Mouse (Mus musculus): ENCODE results near the gene Gm5114.
"Not testable (repeated sequence)": the region's sequence is repeated elsewhere in the genome, so short reads cannot be mapped to it uniquely, and the experiment has no call there.

Gene Gm5114

DNA sequence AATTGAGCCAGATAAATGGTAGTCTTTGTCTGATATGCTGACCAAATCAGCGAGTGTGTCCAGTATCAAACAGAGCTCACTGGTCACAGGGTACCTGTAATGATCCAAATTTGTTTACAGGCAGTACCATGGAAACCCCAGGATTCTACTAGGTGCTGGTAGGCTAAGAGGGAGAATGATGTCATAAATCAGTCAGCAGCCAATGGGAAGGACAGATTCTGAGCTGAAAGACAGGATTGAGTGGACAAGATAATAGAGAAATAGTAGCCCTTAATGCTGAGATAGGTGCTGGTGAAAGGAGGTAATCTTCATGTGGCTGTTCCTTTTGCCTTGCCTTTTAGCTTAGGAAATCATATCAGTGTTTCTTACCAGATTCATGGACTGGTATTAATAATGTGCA is at the start of gene Gm5114:
Gene Gm5114, minus strand, starts transcription at position 101 of the 400 bp plus-strand sequence.
- DNase-seq (ENCODE audit: low read depth) = not testable (repeated sequence)

DNA sequence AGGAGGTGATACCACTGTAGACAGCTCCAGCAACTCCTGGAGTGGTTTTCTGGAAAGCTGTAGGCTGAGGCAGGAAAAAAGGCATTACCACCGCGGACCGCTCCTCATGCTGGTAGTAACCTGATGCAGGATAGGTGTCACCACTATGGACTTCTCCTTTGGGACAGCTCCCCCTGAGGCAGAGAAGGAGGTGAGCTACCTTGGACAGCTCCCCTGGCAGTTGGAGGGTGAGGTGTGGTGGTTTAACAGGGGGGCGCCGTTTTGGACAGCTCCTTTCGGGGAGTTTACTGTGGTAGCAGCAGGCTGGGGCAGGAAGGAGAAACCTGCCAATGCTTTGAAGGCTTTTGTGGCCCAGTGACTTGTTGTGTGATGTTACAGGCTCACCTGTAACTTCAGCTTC is 42.8 kb upstream of the Gm5114 start:
- peak; percentile 13 for DNase-seq (ENCODE audit: low read depth)

DNA sequence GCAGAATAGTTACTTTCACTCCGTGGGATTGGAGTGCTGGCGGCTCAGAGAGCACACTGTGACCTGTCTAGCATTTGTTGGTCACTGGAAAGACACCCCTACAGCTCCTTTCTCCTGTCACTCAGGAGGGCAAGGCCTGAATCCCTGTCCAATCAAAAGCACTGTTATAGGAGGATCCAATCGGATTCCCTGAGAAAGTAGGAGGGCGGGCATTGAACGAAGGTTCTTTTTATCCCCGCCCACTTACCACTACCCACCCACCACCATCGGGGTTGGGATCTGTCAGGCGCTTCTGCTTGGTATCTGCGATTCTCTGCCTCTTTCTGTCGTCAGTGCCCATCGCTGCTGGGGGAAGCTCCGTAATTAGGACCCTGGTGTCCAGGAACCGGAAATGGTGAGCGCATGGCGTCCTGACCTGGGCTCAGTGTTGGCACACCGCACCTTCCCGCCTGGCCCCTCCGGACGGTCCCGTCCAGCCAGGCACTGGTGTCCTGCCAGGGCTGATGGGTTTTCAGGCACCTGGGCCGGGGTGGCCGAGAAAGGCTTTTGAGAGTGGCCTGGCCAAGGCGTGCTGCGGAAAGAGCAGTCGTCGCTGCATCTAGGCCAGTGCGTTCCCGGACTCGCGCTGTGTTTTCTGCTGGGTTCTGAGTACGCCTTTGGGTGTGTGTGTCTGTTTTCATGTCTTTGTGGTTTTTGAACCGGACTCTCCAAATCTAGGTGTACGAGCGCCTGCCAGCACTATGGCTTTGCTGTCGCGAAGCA is 36.5 kb upstream of the Gm5114 start:
- DNase-seq (ENCODE audit: low read depth) = peak; percentile 85

DNA sequence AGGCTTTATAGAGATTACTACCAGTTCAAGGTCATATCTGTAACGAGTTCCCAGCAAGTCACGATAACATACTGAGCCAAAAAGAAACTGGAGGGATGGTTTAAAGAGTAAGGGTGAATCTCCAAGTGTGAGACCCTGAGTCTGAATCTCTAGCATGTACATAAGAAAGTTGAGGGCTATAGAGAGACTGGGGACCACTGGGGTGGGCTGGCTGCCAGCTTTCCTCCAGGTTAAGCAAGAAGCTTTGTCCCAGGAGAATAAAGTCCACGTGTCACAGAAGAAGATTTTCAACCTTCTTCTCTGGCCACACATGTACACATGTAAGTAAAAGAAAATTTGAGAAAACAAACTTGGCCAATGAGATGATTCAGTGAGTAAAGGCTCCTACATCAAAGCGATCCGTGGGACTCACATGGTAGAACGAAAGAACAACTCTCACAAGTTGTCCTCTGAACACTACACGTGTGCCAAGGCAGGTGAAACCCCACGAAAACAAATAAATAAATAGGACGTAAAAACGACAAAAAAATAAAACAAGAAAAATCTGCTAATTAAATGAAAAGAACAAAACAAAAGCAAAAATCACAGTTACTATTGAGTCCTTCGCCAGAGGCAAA is 35.8 kb upstream of the Gm5114 start:
- no peak for DNase-seq (ENCODE audit: low read depth)

DNA sequence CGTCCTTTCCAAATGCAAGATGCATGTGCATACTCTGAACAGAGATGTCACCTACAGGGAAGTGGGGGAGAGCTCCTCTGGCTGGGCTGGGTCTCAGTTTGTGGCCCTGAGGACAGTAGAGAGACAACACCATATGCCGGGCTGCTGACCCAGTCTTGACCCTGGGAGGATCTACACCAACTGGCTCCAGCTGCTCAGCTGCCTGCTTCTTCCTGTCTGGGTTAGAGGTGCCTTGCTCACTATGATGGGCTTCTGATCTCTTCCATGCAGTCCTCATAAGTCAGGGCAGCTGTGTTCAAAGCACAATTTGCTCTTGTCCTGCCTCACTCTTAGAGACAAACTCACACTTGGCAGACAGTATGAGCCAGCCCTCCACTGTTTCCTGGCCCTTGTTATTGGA is 28.3 kb upstream of the Gm5114 start:
- no peak for DNase-seq (ENCODE audit: low read depth)

DNA sequence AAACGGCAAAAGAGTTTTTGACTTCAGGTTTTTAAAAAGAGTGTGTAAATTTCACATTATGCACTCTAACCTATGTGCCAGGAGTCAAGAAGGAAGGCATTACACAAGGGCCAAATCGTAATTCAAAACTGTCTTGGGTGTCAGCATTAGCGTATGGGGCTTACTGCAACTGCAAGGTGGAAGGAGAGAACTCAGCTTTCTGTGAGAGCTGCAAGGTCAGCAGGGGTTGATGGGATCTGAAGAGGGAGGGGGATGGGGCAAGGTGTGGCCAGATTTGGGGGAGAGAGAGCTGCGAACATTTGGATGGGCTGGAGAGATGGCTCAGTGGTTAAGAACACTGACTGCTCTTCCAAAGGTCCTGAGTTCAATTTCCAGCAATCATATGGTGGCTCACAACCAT is 27.4 kb upstream of the Gm5114 start:
- DNase-seq (ENCODE audit: low read depth) = no peak
